Mouse (Mus musculus) mouse trophoblast stem cell (cell line): ENCODE measurements around the gene Ube2e1.
"Not testable (repeated sequence)": the region's sequence is repeated elsewhere in the genome, so short reads cannot be mapped to it uniquely, and the experiment has no call there.

Source experiments
- in situ Hi-C, 2 experiments: fragments of 300-500 bp; cut with MseI, MboI; formaldehyde crosslinking; loops; 2 replicates in 1 of 2; 3 replicates in 1 of 2; pipeline ENCODE4 v1.15.1; 2025

Ube2e1 gene

DNA sequence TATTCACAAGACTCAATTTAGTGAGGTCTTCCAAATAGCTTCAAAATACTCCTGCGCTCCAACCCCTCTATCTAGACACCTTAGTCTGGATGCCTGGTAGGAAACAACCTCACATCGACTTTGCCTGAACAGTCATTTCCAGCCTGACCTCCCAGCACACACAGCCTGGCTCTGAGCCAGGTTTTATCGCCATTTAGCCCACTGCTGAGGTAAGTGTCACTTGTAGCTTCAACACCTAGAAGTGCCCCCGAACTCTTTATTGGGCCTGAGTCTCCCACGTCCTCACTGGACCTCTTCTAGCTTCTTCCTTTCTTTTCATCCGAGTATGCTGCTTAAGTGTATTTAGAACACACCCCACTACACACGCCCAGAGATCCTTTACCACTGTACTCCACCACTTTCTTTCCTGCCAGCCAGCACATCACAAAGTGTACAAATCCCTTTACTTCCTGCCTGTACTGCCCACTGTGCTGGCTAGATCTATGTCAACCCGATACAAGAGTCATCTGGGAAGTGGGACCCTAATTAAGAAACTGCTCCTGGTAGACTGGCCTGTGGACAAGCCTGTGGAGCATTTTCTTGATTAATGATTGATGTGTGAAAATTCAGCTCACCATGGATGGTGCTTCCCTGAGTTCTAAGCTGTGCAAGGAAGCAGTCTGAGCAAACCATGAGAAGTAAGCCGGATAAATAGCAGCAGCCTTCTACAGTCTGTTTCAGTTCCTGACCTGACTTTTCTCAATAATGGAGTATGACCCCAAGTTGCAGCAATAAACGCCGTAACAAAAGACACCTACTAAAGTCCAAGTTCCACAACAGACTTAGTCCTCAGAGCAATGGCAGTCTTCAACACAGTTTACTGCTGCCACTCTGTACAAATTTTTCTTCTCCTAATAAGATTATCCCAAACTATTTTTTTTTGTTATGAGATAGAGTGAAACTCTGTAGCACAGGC lies 13.9 kb downstream of the Ube2e1 start:
- in situ Hi-C loops: no loop called here

DNA sequence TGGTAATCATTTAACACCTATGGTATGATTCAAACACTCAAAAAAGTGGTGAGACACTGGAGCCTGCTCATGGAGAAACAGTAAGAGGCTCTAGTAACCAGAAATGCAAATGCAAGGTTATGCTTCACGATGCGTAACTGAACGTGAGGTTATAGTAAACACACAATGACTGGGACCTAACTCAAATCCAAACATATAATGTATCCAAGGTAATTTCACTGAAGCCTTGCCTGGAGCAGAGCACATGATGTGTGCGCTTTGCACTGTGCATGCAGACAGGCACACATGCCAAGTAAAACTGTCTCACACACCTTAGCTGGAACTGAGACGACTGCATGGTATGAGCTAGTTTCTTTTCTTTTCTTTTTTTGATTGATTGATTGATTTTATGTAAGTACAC lies 27.5 kb downstream of the Ube2e1 start:
- in situ Hi-C loops: no loop called here

DNA sequence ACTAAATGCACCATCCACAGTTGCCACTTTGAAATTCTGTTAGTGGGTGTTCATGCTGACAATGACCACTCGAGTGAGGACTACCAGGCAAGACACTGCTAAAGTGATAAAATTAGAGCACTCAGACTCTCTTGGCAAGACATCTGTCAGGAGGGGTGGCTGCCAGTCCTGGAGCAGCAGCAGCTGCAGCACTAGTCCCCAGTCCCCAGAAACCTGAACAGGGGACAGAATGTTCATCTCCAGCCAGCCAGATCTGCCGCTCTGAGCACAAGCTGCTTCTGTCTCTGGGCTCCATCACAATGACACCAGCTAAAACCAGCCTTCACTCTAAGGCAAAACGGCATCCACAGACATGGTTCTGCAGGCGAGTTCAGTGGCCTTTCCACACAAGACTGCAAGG lies 28.4 kb downstream of the Ube2e1 start:
- in situ Hi-C loops: no loop called here

DNA sequence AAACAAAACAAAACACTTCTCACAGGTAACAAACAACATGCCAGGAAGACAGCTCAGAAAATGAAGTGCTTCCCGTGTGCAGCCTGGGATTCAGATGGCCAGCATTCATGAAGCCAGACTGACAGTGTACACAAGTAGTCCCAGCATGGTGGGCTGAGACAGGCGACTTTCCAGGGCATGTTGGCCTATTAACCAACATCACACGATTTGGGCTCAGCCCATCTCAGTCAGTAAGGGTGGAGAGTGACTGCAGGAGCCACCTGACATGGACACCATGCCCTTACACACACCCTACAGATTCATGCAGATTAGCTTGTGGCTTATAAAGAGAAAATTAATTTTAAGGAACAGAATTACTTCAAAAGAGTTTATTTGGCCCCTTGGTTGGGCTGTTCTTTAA lies 28.9 kb downstream of the Ube2e1 start:
- in situ Hi-C loops: no loop called here

DNA sequence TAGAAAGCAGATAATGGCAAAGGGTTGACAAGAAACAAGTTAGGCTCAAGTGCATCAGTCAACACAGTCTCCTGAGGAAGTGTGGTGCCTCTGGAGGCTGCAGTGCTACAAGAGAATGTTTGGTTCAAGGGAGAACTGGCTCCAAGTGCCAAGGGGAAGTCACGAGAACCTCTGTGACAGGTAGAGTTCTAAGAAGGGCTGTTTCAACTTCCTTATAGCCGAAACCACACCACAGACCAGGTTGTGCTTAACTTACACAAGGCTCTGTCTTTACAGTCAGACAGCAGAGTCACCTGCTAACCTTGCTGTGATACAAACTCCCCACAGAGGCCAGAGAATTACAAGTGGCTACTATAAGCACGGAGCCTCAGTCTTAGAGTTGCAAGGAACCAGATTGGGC lies 30.1 kb downstream of the Ube2e1 start:
- in situ Hi-C loops: no loop called here

DNA sequence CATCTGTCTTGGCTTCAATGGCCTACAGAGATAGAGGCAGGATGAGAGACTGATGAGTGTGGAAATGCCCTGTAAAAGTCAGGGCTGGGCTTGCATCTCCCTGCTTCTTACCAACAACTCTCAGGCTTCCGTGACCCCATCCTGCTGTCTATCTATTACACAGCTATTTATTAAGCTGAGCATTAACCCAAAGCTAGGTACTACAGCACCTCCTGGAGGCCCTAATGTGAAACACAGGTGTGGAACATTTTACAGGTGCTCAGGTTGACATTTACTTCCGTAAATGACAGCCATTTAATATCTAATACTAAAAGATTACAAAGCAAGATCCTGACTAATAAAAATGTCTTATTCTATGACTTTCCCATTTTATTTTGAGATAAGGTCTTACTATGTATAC lies 31.0 kb downstream of the Ube2e1 start:
- in situ Hi-C loops: no loop called here

DNA sequence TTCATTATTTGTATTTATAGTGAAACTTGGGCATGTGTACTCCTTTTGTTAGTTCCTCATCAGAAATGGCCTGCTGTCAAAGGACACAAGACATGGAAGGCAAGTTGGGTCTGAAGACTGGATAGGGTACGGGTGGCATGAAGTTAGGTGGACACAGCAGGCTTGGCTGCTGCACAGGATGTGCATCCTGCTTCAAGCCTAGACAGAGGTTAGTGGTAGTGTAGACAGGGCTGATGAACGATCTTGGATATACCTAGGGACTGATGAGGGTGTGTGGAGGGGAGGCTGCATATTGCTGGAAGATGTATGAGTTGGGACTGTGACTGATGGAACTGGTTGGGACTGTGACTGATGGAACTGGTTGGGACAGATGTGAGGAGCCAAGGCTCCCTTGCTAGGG lies 32.8 kb downstream of the Ube2e1 start:
- in situ Hi-C loops: no loop called here

DNA sequence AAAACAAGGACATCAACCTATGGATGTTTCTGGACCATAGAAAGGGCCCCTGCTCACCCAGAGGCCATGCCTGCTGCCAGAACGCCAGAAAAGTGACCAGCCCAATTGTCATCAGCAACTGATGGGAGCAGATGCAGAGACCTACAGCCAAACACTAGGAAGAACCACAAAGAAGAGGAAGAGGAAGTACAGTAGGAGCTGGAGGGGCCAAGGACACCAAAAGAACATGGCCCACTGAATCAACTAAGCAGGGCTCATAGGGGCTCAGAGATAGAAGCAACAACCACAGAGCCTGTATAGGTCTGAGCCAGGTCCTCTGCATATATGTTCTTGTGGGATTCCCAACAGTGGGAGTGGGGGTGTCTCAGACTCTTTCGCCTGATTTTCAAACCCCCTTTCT lies 34.2 kb downstream of the Ube2e1 start:
- in situ Hi-C loops: no loop called here

DNA sequence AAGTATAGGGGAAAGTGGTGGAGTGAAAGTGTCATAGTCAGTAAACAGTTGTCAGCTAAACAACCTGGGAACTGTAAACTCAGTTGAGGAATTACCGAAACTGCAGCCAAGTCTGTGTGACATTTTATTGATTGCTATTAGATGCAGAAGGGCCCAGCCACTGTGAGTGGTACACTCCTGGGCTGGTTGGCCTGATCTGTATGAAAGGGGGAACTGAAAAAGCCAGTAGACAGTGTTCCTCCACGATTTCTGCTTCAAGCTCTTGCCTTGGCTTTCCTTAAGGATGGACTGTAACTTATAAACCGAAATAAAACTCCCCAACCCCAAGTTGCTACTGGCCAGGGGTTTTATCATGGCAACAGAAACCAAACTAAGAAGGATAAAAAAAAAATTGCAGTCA lies 39.1 kb downstream of the Ube2e1 start:
- in situ Hi-C loops: no loop called here

DNA sequence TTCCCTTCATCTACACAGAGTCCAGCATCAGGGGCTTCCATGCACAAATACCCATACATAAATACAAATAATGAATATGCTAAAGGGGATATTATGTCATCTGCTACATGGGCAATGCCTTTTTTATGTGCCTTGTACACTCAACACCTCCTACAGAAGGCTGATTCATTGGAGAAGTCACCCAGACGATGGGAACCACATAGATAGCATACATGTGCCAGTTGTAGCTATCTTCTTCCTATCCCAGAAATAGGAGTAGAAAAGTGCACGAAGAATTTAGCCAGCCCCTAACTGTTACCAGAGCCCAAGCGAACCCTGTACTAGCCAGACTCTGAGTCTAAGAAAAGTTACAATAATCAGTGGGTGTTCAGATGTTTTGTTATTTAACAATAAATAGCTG lies 39.5 kb downstream of the Ube2e1 start:
- in situ Hi-C loops: no loop called here

DNA sequence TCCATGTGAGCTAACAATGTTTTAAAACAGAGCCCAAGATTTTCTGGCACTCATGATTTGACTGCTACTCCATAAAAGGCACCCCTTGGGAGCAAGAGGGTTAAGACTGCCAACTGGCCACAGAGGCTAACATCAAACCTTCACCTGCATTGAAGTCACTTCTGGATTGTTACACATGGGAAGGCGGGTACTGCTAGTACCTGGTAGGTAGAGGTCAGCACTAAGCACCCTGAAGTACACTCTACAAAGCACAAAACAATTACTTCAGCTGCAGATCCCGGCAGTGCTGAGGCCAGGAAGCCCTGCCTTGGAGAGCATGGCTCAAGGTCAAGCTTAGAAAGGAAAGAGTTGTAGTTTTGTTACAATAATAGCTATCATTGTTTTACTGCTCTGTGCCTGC lies 44.3 kb downstream of the Ube2e1 start:
- in situ Hi-C loops: no loop called here

DNA sequence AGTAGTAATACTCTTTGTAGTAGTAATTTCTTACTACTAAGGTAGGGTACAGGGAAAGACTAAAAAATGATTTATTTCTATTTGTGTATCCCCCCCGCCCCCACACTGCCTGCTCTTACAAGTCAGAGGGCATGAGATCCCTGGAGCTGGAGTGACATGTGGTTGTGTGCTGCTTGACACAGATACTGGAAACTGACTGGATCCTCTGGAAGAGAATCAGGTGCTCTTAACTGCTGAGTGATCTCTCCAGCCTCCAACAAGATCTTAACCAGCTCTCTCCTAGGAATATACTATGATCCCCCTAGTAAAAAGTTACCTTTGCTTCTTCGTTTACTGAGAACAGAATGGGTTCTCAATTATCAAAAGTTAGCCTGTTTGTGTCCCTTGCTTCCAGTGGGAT lies 45.2 kb downstream of the Ube2e1 start:
- in situ Hi-C loops: no loop called here

DNA sequence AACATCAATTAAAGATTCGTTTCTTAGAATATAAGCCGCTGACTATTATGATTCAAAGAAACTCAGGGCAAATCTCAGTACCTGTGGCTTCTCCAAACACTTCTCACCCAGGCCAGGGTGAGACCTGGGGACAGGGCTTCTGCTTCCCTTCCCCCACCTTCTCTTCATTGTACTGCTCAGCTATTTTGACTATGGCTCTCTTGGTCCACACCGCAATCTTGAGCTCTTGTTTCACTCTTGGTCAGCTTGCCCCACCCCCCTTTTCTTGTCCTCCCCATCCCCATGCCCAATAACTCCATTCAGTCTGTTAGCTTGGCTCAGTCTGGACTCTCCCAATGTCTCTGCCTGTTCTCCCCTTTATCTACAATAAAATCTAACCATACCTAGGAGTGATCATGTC lies 46.2 kb downstream of the Ube2e1 start:
- in situ Hi-C loops: no loop called here

DNA sequence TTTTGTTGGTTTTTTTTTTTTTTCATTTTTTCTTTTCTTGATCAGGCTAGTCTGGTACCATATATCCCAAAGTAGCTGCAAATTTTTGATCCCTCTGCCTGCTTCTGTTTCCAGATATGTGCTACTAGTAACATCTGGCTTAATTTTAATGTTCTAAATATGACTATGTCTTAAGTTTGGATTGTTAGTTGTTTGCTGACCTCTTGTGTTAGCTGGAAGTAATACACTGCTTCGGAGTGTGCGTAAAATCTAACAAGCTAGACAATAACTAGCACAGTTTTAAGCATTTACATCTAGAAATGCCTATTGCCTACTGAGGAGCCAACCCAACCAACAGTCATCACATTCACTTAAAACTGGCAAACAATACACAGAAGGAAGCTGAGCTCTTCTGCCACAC lies 47.1 kb downstream of the Ube2e1 start:
- in situ Hi-C loops: no loop called here

DNA sequence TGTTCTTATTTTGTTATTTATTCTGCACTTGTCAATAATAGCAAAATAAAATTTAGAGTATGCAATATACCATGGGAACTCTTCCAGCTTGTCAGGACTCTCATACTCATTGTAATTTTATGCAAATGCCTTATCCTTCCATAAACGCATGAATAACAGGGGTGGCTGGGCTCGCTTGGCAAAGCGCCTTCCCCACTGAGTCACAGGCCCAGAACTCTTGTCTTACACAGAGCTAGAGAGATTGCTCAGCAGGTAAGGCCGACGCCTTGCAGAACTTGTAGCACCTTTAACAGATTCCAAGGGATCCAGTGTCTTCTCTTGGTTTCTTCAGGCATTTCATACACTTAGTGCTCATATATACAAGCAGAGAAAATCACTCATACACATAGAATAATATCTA lies 51.3 kb downstream of the Ube2e1 start:
- in situ Hi-C loops: no loop called here

DNA sequence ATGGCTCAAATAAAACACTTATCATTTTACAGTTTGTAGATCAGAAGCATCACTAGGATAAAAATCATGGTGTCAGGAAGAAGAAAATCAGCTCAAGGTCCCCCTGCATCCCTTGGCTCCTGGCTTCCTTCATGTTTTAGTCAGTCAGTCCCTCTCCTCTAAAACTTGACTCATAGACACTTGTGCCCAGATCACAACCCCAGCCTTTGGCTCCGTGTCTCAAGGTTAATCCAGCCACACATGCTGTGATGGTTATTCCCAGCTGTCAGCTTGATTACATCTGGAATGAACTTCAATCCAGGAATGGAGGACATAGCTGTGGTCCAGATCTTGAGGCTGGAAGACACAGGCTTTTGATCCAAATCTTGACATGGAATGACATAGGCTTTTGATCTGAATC lies 57.1 kb downstream of the Ube2e1 start:
- in situ Hi-C loops: no loop called here

DNA sequence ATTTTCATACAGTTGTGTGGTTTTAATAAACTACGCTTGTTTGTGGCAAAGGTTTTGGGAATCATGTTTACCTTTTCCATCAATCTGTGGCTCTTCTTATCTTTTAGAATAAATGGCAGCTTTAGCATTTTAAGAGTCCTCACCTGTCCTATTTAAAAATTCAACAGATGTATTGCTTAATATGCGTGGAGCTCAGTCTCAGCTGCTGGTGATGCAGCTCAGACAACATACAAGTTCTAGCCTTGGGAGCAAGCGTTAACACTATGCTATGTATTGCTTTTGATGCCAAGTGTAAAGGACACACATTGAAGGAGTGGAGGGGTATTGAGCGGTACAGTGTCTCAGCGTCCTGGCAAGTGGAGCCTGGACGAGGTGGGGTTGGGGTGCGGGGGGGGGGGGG lies 60.0 kb downstream of the Ube2e1 start:
- in situ Hi-C loops: no loop called here

DNA sequence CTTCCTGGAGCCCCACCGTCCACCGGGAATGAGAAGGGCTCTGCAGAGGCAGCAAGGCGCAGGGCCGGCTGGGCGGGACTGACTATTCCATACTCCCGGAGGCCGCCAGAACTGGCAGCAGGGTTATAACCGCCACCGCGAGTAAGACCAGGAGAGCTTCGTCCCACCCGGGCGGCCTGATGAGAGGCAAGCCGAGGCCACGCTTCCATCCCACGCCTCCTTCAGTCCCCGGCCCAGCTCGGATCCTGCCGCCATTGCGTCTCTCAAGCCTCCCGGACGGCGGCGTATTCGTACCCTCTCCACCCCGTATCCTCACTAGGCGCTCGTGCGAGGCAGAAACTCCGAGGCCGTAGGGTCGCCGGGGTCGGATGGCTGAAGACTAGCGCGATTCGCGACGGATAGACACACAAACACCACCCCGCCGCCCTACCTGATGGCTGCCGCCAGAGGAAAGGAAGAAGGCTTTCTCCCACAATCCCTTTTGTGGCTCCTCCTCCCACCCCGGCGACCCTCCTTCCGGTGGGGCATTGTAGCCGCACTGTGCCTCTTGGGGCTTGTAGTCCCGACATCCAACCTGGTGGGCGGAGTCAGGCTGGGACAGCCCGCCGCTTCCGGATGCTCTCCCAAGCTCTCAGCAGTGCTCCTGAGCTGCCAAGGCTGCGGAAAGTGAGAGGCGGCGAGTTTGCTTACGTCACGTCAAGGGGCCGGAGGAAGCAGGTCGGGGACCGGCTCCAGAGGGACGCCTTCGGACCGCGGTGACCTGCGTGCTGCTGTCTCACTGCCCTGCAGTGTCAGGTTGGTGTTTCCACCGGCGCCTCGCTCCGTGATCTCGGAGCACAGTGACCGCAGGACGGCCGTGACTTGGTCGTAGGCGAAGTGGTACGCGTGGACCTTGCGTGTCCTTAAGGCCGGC lies 60.9 kb downstream of the Ube2e1 start, which contains the start of the genes Nkiras1 and Rpl15:
Gene Nkiras1 (plus strand): TSS at position 608 of the 913 bp plus-strand sequence.
Gene Rpl15 (minus strand): TSS at position 863 of the 913 bp plus-strand sequence.
- in situ Hi-C loops: no loop called here

DNA sequence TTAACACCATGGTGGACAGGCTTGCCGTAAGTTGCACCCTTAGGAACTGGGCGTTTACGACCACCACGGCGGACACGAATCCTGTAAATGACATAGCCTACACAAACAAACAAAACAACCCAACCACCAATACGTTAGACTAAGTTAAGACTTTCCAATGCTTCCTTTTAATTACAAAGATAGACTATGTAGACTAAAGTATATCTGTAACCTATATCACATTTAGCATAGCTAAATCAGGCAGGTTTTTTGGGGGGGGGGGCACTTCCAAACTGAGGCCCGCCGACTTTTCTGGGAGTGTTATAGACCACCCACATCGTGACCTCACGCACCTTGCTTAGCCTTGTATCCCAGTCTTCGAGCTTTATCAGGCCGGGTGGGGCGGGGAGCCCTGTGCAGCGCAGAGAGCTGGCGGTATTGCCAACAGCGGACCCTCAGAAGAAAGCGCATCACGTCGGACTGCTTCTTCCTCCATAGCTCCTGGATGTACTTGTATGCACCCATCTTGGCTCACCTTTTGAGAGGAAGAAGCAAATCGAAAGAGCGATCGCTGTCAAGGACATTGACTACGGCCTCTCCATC lies 61.6 kb downstream of the Ube2e1 start:
- in situ Hi-C loops: not testable (repeated sequence)

DNA sequence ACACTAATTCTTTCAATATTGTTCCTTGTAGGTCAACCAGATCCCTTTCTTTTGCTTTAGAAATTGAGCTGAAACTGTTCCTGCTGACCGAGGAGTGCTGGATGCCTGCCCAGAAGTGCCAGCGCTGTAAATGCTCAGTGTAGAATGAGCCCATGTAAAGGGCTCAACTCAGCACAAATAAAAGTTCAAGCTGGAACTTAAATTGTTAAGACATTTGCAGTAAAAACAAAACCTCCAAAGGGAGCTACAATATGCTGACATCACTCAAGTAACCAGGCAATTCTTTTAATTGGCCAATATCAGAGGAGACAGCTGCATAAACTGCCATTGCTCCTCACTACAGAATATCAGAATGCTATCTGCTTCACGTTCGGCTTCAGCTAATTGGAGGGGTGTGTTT lies 68.2 kb downstream of the Ube2e1 start:
- in situ Hi-C loops: no loop called here

DNA sequence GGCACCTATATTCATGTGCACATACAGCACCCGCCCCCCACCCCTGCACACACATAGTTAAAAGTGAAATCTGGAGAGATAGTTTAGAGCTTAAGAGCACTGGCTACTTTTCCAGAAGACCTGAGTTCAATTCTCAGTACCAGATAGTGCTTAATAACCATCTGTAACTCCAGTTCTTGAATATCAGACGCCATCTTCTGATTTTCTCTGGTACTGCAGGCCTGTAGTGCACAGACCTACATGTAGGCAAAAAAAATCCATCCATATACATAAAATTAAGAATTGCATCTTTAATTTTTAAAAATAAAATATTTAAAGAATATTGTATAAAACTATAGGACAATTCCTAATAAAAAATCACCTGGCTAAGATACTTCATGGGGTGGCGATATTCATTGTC lies 70.5 kb downstream of the Ube2e1 start:
- in situ Hi-C loops: no loop called here

DNA sequence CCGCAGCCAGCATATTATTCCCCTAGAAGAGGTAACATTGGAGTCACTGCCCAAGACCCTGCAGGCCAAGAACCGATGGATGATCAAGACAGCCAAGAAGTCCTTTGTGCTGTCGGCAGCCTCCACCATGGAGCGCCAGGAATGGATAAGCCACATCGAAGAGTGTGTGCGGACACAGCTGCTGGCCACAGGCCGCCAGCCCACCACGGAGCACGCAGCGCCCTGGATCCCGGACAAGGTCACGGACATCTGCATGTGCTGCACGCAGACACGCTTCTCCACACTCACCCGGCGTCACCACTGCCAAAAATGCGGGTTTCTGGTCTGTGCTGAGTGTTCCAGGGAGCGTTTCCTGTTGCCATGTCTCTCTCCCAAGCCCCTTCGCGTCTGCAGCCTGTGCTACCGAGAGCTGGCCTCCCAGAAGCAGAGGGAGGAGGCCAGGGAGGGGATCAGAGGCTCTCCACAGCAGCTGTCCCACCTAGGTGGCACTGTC lies 89.0 kb downstream of the Ube2e1 start:
- in situ Hi-C loops: no loop called here
